Mouse (Mus musculus): ENCODE results near the gene Ctsz.

Gene Ctsz

DNA sequence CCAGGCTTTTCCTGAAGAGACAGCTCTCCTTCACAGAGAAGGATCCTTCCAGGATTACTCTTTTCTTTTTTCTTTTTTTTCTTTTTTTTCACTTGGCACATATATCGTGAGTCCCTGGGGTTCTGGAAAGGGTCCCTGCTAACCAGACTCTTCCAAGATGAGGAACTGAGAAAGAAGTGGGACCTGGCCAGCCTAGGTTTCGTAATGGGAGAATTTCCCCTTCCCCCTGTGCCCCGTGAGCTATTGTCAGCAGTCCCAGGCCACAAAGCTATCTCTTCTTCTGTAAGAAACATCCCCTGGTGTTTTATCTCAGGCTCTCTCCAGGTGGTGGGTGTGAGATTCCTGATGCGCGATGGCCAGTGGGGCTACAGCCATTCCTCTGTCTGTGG, 605 bp upstream of the Ctsz start:
- DNase-seq, result no peak

DNA sequence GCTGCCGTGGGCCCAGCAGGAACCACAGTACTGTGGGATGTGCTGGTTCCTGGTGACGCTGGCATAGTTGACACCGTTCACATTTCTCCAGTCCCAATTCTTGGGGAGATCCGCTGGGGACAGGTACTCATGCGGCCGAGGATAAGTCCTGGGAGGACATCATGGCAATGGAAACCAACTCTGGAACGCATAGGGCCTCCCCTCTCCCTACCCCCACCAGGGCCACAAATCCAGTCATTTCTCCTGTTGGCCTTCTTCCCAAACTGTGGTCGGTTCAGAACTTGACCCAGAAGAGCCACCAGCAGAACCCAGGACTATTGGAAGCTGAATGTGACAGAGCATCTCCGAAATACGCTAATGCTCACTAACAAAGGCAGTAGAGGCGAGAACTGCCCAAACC, 658 bp downstream of the Ctsz start:
- DNase-seq, result no peak

DNA sequence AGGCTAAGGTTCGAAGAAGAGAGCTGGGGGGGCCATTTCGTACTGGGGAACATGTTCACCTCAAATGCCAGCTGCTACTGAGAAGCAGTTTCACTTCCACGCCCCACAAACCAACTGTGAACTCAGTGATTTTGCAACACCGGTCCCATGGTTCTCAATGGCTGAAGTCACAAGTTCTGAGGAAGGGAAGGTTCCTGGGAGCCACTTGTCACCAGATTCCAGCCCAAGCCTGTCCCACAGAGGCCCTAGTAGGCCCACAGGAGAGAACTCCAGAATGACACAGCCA, 1.2 kb downstream of the Ctsz start:
- peak; percentile 14 for DNase-seq

DNA sequence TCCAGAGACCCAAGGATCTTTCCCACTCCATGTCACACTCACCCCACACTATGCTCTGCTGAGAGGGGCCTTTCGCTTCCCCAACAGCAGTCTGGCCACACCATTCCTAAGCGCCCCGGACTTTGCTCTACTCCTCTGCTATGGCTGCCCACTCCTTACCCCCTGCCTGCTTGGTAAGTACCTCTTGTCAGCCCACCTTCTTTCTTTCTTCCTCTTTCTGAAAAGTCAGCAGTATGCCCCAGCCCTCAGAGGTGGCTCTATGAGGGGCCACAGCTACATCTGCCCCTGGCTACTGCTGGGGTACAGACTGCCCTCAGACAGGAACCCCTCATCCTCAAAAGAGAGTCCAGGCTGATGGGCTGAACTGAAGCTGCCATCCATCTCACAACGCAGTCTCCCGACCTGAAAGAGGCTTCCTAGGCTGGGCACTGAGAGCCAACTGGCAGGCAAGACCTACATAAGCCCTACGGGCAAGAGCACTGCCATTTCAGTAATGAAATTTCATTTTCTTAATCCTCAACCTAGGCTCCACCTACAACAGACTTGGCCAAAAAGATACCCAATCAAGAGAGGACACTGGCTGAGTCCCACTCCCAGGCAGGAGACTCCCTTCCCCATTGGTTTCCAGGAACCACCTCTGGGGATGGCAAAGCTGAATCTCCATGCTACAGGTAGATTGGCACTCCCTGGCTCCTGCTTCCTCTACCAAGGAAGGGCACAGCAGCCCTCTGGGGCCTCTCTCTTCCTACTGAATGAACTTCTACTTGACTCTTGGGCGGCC, 1.7 kb downstream of the Ctsz start:
- DNase-seq, result no peak

DNA sequence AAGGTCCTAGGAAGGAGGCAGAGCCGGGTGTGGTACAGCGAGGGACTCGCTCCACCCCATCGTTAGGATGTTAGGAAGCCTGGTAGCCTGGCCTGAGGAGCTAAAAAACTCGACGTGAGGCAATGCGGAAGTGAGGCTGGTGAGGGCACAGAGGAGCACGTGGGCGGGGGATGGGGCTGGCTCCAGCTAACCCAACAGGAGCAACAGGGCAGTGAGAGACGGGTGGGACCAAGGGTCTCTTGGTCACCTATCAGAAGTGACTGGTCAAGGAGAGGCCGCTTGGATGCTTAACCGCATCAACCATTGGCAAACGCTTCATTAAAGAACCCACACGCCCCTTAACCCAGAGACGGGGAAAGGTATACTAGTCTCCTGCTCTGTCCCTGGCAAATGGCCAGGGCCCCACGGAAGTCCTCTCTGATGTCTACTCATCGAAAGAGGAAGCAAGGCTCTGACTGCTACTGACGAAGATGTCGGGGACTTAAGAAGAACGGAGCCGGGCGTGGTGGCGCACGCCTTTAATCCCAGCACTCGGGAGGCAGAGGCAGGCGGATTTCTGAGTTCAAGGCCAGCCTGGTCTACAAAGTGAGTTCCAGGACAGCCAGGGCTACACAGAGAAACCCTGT, 2.6 kb downstream of the Ctsz start:
- no peak for DNase-seq

DNA sequence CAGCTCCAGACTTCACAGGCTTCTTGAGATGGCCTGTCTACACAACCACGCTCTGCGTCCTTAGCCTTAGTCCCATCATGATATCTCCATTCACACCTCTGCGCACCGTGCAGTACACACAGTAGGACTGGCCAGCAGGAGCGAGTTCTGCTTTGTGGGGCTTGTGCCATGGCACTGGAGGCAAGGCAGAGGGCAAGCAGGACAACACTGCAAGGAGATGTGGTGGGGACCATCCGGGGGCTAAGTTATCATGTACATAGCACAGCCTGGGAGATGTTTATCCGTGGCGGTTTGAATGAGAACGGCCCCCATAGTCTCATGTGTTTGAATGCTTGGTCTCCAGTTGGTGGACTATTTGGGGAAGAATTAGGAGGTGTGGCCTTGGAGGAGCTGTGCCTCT, 3.9 kb downstream of the Ctsz start:
- DNase-seq, result no peak

DNA sequence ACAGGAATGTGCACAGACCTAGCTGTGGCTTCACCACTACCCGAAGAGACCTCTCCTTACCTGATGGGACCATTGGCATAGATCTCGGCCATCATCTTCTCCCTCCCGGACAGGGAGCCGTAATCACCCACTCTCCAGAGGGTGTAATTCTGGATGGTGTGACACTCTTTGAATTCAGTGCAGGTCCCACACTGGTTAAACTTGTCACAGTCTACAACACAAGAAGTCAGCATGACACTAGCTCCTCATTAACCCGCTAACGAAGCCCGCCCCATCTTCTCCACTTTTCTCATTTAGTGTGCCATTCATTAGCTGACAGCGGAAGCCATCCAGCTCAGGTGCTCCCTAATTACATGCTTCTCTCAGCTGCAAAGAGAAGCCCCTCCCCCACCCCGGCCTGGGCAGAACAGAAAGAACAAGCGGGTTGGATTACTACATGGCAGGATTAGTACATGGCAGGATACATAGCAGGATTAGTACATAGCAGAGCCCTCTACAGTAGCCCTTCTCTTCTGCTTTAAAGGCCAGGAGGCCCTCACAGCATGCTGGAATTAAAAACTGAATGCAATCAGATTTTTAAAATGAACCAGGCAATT, 9.7 kb downstream of the Ctsz start:
- no peak for DNase-seq

DNA sequence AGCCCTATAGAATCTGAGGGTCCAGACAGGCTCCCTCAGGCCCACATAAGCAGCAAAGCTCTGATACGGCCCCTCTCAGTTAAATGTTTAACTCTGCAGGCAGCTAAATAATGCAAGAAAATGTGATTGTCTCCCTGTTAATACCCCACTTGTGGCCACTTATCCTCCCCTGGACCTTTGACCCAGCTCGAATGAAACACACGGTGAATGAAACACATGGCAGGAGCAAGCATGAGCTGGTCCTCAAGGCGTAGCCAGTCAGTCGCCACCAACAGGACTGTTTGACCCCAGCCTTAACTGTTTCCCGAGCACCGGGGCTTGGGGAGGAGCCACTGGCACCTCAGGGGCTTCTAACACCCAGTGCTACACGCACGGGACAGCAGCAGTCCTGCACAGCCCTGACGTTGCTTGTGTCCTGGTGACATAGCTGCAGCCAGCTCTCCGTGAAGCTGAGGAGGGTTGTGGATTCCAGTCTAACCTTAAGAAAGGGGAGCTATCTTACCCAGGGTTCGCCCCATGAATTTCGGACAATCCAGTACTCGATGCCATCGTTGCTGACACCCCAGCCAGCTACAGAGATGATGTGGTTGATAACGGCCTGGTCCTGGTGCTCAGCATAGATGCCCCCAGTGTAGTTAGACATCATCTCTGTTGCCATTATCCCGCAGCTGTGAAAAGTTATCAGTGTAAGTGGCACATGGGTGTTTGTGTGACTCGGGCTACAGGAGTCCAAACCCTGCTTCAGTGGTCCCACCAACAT, 10.6 kb downstream of the Ctsz start:
- no peak for DNase-seq

DNA sequence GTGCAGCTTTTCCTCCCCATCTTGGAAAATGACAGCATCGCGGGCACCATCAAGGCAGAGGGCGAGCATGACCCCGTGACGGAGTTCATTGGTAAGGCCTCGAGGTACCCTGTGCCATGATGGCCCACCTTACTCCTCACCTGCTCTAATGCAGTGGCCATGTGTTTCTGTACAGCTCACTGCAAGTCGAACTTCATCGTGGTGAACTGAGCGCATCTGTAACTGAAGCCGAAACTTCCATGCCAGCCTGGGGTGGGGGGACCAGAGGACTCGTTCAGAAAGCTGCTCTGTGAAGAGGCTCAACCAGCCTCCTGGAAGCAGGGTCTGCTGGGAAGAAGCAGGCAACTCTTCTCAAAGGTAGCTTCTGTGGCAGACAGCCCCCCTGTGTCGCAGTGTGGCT, 12.0 kb downstream of the Ctsz start:
- DNase-seq, result no peak

DNA sequence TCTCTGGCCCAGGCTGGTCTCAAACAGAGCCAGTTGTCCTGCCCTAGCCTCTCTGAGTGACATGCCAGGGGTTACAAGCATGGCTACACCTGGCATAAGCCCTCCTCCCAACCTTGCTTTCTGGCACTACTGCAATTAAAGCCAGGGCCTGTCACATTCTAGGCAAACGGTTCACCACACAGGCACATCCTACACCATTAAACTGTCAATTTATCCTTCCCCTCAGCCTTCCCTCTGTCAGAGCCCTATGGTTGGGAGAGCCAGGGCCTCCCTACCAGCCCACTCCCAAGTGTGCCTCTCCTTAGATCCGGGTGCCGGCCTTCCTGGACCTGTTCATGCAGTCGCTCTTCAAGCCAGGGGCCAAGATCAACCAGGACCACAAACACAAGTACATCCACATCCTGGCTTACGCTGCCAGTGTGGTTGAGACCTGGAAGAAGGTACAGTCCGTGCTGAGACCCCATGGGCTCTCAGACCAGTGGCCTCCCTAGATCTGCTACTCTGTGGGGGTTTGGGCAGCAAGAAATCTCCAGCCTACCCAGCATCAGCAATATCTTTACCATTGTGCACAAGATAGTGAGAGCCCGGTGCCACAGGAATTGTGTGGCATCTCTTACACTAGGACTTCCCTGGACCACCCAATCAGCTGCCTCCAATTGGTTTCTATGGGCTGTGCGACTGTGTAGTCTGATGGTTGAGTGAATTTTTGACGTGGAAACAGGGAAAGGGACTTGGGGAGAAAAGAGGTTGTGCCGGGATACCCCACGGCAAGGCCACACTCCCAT, 14.3 kb downstream of the Ctsz start:
- no peak for DNase-seq

DNA sequence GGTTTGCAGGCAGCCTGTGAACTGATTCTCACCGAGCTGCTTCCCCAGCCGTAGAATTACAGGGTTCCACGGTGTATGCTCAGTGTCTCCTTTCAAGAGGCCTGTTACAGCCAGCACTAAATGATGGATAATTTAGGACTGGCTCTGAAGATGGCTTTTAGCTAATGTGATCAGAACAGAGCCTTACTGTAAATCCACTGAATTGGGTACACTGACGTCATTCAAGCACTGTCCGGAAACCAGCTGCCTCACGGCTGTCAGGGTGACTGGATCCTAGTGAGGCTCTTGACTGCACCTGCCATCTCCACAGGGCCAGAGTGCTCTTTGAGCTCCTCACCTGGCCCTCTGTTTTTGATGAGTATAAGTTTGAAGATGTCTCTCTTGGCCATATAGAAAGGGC, 17.7 kb downstream of the Ctsz start:
- DNase-seq, result no peak

DNA sequence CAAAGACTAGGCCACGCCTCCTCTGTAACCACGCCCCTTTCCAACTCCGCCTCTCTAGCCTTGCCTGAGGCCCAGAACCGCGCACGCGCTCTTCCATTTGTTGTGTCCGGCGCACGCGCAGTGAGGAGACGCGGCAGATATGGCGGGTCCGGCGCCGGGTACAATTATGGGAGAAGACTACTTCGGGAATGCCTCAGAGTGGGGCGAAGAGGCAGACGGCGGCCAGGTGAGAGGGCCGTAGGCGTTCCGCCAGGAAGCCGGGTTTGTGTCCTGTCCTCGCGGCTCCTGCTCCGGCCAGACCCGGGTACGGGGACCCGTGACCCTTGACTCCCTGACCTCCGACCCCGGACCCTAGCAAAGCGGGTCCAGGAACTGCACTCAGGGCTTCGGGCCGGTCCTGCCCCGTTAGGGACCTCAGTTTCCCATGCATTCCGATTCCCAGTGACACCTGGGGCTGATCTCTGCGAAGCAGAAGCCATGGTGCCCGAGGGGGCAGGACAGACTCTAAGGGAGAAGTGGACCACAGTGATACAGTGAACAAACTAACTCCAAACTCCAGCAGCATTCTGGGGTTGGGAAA, 23.0 kb downstream of the Ctsz start, which contains the start of gene Nelfcd:
Nelfcd (plus strand) TSS at position 74 of the 580 bp plus-strand sequence.
- peak; percentile 99 for DNase-seq

DNA sequence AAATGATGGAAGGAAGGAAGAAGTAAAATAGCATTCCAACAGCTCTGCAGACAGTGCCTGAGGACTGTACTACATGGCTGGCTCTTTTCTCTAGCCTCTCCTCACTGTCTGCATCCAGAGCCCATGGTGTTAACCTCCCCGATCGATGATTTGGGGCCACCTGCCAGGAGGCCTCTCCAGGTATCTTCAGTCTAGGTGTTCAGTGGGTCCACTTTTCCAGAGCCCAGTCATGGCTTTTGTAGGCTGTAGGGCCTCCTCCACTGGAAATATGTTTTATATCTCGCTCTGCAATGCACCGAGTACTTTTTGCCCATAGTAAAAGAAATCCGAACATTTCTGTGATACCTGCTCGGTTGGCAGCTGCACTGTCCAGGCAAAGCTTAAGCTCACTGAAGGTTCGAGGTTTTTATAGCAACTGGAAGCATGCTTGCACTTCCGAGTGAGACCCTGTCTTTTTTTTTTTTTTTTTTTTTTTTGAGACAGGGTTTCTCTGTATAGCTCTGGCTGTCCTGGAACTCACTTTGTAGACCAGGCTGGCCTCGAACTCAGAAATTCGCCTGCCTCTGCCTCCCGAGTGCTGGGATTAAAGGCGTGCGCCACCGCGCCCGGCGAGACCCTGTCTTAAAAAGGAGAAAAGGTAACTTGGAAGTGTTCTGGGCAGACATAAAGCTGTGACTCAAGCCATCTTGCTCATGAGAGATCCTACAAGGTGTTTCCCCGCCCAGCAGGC, 23.7 kb downstream of the Ctsz start:
- no peak for DNase-seq

DNA sequence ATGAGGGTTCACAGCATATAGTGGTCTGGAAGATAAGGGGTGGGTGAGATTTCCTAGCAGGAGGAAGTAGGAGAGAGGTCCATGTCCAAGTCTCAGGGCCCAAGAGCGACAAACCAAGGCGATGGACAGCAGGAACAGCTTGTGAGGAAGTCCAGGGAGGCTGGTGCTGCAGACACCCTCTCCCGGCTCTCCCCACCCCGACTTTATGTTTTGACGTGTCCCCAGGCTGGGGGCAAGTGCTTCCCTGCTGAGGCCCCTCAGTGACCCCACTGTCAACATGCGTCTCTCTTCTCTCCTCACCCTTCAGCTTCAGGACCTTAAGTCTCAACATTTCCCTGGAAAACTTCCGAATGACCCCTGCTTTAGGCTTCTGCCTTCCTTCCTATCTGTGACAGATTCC, 25.7 kb downstream of the Ctsz start:
- no peak for DNase-seq

DNA sequence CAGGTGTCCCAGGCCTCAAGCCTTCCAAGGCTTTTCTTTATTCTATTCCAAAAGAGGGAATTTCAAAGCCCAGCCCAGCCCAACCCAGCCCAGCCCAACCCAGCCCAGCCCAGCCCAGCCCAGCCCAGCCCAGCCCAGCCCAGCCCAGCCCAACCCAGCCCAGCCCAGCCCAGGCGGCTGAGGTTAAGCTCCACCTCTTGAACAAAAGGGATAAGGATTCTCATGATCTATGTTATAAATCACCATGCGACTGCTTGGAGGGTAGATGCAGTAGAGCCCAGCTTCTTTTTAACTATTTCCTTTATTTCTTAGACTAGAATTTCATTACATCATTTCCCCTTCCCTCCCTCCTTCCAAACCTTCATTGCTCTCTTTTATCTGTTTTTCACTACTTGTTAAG, 28.6 kb downstream of the Ctsz start:
- peak; percentile 42 for DNase-seq

DNA sequence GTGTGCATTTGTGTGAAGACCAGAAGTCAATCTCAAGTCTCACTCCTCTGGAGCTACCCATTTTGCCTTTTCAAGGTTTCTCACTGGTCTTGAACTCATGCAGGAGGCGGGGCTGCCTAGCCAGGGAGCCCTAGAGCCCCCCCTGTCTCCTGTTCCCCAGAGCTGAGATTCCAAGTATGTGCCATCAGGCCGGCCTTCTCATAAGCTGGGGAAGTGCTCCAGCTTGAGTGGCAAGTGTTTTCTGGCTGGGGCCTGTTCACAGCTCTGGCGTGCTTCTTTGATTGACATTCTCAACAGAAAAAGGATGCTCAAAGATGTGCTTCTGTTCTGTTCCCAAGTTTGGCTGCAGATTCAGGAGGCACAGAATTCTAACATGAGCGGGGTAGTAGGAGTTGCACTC, 38.4 kb downstream of the Ctsz start:
- no peak for DNase-seq

DNA sequence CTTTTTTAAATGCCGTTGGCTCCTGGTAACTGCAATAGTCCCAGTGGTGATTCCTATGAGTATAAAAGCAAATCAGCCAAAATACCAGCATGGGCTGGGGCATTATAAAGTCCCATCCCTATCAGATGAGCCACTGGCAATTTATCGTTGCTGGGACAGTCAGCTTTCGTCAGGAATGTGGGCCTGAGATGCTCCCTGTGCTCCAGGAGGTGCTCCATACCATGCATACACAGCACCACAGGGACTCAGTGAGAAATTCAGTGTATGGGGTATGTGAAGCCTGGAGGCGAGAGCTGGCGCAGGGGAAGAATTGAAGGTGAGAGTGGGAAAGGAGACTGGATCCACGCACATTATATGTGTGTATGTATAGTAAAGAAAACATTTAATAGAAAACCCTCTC, 41.0 kb downstream of the Ctsz start:
- no peak for DNase-seq

DNA sequence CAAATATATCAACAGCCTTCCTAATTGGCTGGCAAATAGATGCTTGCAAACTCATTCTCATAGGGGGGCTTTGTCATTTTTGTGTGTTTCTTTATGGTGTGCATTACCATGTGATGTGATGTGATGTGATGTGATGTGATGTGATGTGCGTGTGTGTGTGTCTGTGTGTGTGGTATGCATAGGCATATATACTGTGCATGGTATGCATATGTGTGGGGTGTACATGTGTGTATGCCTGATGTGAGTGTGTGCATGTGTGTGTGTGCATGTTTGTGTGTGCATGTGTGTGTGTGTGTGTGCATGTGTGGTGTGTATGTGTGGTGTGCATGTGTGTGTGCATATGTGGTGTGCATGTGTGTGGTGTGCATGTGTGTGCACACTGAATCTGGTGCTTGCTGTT, 41.8 kb downstream of the Ctsz start:
- DNase-seq, result no peak

DNA sequence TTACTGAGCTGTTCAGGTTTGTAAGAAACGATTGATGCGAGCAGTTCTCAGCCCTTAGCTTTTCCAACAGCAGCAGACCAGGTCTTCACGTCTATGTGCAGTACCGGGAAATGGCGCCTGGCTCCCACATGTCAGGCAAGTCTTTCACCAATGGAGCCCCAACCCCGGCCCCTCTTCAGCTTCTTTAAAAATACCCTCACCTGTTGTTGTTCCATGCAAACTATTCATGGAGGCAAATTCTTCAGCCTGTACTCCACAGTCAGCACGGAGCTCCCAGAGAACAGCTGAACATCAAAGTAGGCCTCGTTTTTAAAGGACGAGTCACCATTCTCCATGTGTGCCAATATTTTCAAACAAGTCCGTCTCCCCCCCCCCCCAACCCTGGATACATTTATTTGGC, 42.2 kb downstream of the Ctsz start:
- DNase-seq, result no peak

DNA sequence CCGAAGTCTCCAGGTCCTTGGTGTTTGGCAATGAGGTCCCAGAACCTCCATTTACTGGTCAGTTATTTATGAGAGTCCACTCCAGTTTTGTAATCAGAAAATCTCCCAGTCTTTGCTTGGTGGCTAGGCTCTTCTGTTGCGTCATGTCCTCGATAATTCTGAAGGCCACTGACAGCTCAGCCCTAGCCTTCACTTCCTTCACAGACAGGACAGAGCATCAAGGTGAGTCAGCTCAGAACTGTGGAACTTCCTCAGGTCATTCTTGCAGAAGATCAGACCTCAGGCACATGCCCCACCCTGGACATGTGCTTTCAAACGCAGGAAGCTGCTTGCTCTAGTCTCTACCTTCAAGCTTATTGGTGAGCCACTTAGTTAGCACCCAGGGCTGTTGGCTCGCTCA, 45.5 kb downstream of the Ctsz start:
- no peak for DNase-seq

DNA sequence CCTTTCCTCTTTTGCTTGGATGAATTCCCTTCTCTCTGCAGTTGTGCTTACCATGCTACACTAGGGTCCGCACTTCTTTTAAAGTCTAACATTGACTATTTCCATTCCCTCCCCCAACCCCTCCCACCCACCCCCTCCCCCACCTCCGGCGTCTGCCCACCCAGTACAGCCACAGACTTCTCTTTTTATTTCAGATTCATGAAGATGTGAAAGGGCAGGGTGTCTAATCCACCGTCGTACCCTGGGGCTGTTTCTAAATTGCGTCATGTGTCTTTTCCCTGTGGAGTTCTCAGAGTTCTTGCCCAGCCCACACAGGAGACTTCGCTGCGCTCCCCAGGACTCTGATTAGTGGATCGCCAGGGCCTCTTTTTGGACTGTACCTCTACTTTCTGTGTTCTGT, 46.3 kb downstream of the Ctsz start:
- no peak for DNase-seq

DNA sequence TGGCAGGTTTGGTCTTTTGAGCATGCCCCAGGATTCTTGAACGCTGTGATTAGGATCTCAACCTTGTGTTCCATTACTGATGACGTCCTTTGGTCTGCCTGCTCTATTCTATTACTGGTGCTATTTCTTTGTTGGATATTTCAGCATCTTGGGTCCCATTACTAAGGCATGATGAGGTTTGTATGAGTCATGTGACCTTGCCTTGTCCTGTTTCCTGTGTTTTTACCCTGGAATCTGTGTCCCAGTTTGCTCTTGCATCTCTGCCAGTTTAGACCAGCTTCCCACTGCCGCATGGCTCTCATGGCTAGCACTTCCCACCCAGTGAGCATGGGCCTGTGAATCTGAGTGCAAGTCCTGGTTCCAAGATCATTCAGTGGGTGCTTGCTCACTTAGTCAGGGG, 46.9 kb downstream of the Ctsz start:
- DNase-seq, result no peak
